Mouse (Mus musculus): ENCODE data around the gene Cdh1. TPM values are rescaled to one million over a fixed set of nuclear protein-coding genes. Genes with fewer than 3 reads are reported as not detected.
A peak's percentile ranks its signal among the peaks of the same experiment; 100 is the strongest.

Cdh1 gene
- 4.6 and 6.5 TPM in 2 replicates for polyA plus RNA-seq (2015; fragmentation: Nextera tagmentation; extraction: Ambion mirVana)

DNA sequence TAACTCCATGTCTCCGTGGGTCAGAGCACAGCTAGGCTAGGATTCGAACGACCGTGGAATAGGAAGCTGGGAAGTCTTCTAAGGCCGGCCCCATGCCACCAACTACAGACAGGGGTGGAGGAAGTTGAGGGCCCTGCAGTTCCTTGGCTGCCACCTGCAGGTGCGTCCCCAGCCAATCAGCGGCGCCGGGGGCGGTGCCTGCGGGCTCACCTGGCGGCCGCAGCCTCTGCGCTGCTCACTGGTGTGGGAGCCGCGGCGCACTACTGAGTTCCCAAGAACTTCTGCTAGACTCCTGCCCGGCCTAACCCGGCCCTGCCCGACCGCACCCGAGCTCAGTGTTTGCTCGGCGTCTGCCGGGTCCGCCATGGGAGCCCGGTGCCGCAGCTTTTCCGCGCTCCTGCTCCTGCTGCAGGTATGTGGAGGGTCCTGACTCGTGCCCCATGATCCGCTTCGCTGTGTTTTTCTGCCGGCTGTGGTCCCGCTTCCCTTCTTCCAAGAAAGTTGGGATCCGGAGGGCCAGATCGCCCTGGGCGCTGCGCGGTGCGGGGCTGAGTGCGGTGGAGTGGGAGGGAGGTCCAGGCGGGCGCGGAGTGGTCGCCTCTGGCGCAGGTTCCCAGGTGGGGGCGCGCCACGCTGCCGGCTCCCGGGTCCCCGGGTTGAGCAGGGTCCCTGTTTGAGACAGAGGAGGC lies at the start of gene Cdh1:
Gene Cdh1 (plus strand): TSS at position 221 of the 689 bp plus-strand sequence.
- H3K9ac ChIP-seq (ENCODE audit: low read depth, low read length): peak within 1 kb of the TSS; percentile 50
- H3K4me3 ChIP-seq (ENCODE audit: low read length): peak within 1 kb of the TSS; percentile 58
- peaks cover 11% of the 10 kb centered on the region for H3K4me1 ChIP-seq (ENCODE audit: control insufficient read depth, insufficient read depth, low read depth, low read length)
- peak within 1 kb of the TSS; percentile 93 for H3K4me2 ChIP-seq (ENCODE audit: low read length)
- H3K9me3 ChIP-seq (ENCODE audit: control insufficient read depth, low read length): no peaks in the 10 kb centered on the region
- H3K27ac ChIP-seq (ENCODE audit: low read depth, low read length): no peak within 1 kb of the TSS
- no peaks in the 10 kb centered on the region for H3K36me3 ChIP-seq (ENCODE audit: control insufficient read depth, insufficient read depth, low read length)
- H3K27me3 ChIP-seq (replicated peaks; ENCODE audit: control insufficient read depth, insufficient read depth, low read length): peaks cover 32% of the 10 kb centered on the region
- ATAC-seq: peak; percentile 73
- 2% methylated on average over 49 of the region's 53 CpGs for WGBS

DNA sequence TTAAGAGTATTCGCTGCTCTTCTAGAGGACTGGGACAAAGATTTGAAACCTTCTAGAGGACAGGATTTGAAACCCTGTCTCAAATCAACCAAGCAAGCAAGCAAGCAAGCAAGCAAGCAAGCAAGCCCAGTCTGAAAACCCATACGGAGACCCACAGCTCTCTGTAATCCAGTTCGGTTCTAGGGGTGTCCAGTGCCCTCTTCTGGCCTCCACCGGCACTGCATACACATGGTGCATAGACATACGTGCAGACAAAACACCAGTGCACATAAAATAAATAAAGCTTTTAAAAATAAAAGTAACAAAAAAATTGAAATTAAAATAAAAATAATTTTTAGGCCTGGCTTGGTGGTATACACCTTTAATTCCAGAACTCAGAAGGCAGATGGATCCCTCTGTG lies 49.1 kb upstream of the Cdh1 start:
- Histone ChIP-seq H3K27ac (ENCODE audit: low read depth, low read length) (no peak overlapping the region), H3K9ac (ENCODE audit: low read depth, low read length) (no peak overlapping the region), H3K27me3 (replicated peaks; ENCODE audit: control insufficient read depth, insufficient read depth, low read length) (no peaks in the 10 kb centered on the region), H3K9me3 (ENCODE audit: control insufficient read depth, low read length) (peaks cover 4% of the 10 kb centered on the region; the same call in 1 of the 2 replicates), H3K4me3 (ENCODE audit: low read length) (no peak overlapping the region), H3K4me1 (ENCODE audit: control insufficient read depth, insufficient read depth, low read depth, low read length) (no peaks in the 10 kb centered on the region), H3K4me2 (ENCODE audit: low read length) (no peak overlapping the region), H3K36me3 (ENCODE audit: control insufficient read depth, insufficient read depth, low read length) (no peaks in the 10 kb centered on the region)
- WGBS: 94% methylated on average over 5 of the region's 5 CpGs
- no peak for ATAC-seq

- Histone ChIP-seq H3K4me1 (ENCODE audit: control insufficient read depth, insufficient read depth, low read depth, low read length) (peaks cover 1% of the 10 kb centered on the region; the same call in 1 of the 2 replicates), H3K9ac (ENCODE audit: low read depth, low read length) (no peak overlapping the region), H3K27ac (ENCODE audit: low read depth, low read length) (no peak overlapping the region), H3K4me3 (ENCODE audit: low read length) (no peak overlapping the region), H3K36me3 (ENCODE audit: control insufficient read depth, insufficient read depth, low read length) (no peaks in the 10 kb centered on the region), H3K27me3 (replicated peaks; ENCODE audit: control insufficient read depth, insufficient read depth, low read length) (no peaks in the 10 kb centered on the region), H3K4me2 (ENCODE audit: low read length) (no peak overlapping the region), H3K9me3 (ENCODE audit: control insufficient read depth, low read length) (peaks cover 4% of the 10 kb centered on the region; the same call in 1 of the 2 replicates)
- ATAC-seq: no peak
- 76% methylated on average over 6 of the region's 7 CpGs for WGBS
Observed at GRCm38 (mm10) chr8:106556068-106556645, 47.0 kb upstream of the Cdh1 start.

GRCm38 (mm10) chr8:106559844-106560243 lies 43.3 kb upstream of the Cdh1 start:
- Histone ChIP-seq H3K9ac (ENCODE audit: low read depth, low read length) (no peak overlapping the region), H3K4me1 (ENCODE audit: control insufficient read depth, insufficient read depth, low read depth, low read length) (peaks cover 3% of the 10 kb centered on the region; the same call in 1 of the 2 replicates), H3K27me3 (replicated peaks; ENCODE audit: control insufficient read depth, insufficient read depth, low read length) (no peaks in the 10 kb centered on the region; the same call in 1 of the 2 replicates), H3K36me3 (ENCODE audit: control insufficient read depth, insufficient read depth, low read length) (no peaks in the 10 kb centered on the region), H3K4me2 (ENCODE audit: low read length) (no peak overlapping the region), H3K27ac (ENCODE audit: low read depth, low read length) (no peak overlapping the region), H3K4me3 (ENCODE audit: low read length) (no peak overlapping the region), H3K9me3 (ENCODE audit: control insufficient read depth, low read length) (peaks cover 4% of the 10 kb centered on the region; the same call in 1 of the 2 replicates)
- 62% methylated on average over 9 of the region's 9 CpGs for WGBS
- ATAC-seq: no peak

- no peak overlapping the region for H3K9ac ChIP-seq (ENCODE audit: low read depth, low read length)
- H3K27ac ChIP-seq (ENCODE audit: low read depth, low read length): no peak overlapping the region
- H3K4me2 ChIP-seq (ENCODE audit: low read length): no peak overlapping the region
- no peak for ATAC-seq
- 29% methylated on average over 20 of the region's 21 CpGs for WGBS
- no peaks in the 10 kb centered on the region; the same call in 1 of the 2 replicates for H3K27me3 ChIP-seq (replicated peaks; ENCODE audit: control insufficient read depth, insufficient read depth, low read length)
- no peaks in the 10 kb centered on the region for H3K36me3 ChIP-seq (ENCODE audit: control insufficient read depth, insufficient read depth, low read length)
- H3K4me3 ChIP-seq (ENCODE audit: low read length): no peak overlapping the region
- H3K9me3 ChIP-seq (ENCODE audit: control insufficient read depth, low read length): peaks cover 4% of the 10 kb centered on the region; the same call in 1 of the 2 replicates
- peaks cover 3% of the 10 kb centered on the region; the same call in 1 of the 2 replicates for H3K4me1 ChIP-seq (ENCODE audit: control insufficient read depth, insufficient read depth, low read depth, low read length)
Observed at GRCm38 (mm10) chr8:106561097-106561865, 41.9 kb upstream of the Cdh1 start.

DNA sequence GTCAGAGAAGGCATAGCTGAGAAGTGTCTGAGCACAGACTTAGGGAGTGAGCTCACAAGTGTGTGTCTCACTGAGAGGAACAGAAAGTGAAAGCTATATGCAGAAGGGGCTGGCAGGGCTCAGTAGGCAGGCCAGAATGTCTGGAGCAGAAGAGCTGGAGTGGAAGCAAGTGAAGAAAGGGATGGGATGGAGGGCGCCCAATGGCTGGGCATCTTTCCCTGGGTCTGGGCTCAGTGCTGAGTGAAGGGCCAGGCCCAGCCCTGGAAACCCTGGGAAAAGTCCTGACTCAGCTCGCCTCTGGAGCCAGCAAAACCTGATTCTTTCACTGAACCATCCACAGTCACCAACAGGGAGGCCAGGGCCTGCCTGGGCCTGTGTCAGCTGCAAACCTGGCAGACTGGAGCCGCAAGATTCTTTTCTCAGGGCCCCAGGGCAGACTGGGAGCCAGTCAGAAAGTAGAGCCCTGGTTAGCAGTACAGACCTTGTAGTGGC lies 39.4 kb upstream of the Cdh1 start:
- Histone ChIP-seq H3K4me1 (ENCODE audit: control insufficient read depth, insufficient read depth, low read depth, low read length) (peaks cover 3% of the 10 kb centered on the region; the same call in 1 of the 2 replicates), H3K9ac (ENCODE audit: low read depth, low read length) (peak overlapping the region; percentile 15; the same call in 1 of the 2 replicates), H3K4me2 (ENCODE audit: low read length) (no peak overlapping the region), H3K27me3 (replicated peaks; ENCODE audit: control insufficient read depth, insufficient read depth, low read length) (no peaks in the 10 kb centered on the region; the same call in 1 of the 2 replicates), H3K27ac (ENCODE audit: low read depth, low read length) (no peak overlapping the region), H3K4me3 (ENCODE audit: low read length) (no peak overlapping the region), H3K36me3 (ENCODE audit: control insufficient read depth, insufficient read depth, low read length) (no peaks in the 10 kb centered on the region), H3K9me3 (ENCODE audit: control insufficient read depth, low read length) (no peaks in the 10 kb centered on the region)
- ATAC-seq: no peak
- WGBS: 78% methylated on average over 3 of the region's 3 CpGs

DNA sequence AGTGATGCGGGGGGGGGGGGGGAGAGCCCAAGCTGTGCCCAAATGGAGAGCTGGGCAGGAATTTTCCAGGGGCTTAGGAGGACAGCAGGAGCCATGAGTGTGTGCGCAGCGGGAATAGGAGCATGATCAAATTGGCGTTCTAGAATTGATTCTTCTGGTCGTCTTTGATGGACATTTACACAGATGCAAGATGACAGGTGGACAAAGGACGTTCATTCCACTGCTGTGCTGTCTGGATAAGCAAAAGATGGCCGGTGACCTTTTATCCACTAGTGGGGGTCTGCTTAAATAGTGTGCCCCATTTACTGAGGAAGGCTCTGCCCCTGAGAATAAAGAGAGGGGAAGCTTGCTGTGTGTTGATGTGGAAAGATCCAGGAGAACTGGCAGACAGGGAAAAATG lies 34.1 kb upstream of the Cdh1 start:
- no peak overlapping the region for H3K4me2 ChIP-seq (ENCODE audit: low read length)
- no peak overlapping the region for H3K9ac ChIP-seq (ENCODE audit: low read depth, low read length)
- no peaks in the 10 kb centered on the region for H3K27me3 ChIP-seq (replicated peaks; ENCODE audit: control insufficient read depth, insufficient read depth, low read length)
- H3K4me3 ChIP-seq (ENCODE audit: low read length): no peak overlapping the region
- H3K36me3 ChIP-seq (ENCODE audit: control insufficient read depth, insufficient read depth, low read length): no peaks in the 10 kb centered on the region
- no peaks in the 10 kb centered on the region for H3K4me1 ChIP-seq (ENCODE audit: control insufficient read depth, insufficient read depth, low read depth, low read length)
- no peaks in the 10 kb centered on the region for H3K9me3 ChIP-seq (ENCODE audit: control insufficient read depth, low read length)
- WGBS: 33% methylated on average over 7 of the region's 7 CpGs
- H3K27ac ChIP-seq (ENCODE audit: low read depth, low read length): no peak overlapping the region
- ATAC-seq: no peak

DNA sequence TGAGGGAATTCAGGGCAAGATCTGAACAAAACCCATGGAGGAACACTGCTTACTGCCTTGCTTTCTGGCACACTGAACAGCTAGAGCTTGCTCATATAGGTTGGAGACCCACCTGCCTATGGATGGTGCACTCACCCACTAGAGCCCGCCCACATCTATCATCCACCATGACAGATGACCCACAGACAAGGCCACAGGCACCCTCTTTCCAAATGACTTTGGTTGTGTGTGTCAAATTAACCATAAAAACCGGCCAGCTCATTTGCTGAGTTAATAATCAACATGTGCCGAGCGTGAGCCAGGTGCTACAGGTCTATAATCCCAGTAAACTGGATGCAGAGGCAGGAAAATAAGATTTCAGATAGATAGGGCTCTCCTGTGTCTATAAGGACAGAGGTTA lies 32.8 kb upstream of the Cdh1 start:
- 69% methylated on average over 4 of the region's 4 CpGs for WGBS
- no peaks in the 10 kb centered on the region for H3K4me1 ChIP-seq (ENCODE audit: control insufficient read depth, insufficient read depth, low read depth, low read length)
- ATAC-seq: no peak

More for the DNA sequence above, 32.8 kb upstream of the Cdh1 start:
- Histone ChIP-seq H3K9ac (ENCODE audit: low read depth, low read length) (no peak overlapping the region), H3K27me3 (replicated peaks; ENCODE audit: control insufficient read depth, insufficient read depth, low read length) (no peaks in the 10 kb centered on the region), H3K9me3 (ENCODE audit: control insufficient read depth, low read length) (no peaks in the 10 kb centered on the region), H3K4me2 (ENCODE audit: low read length) (no peak overlapping the region), H3K36me3 (ENCODE audit: control insufficient read depth, insufficient read depth, low read length) (no peaks in the 10 kb centered on the region), H3K27ac (ENCODE audit: low read depth, low read length) (no peak overlapping the region), H3K4me3 (ENCODE audit: low read length) (no peak overlapping the region)

All from hindbrain, embryonic 16.5 days (tissue).